Mouse (Mus musculus): Measurements from ENCODE around the gene Dclre1c. TPM values are rescaled to one million over a fixed set of nuclear protein-coding genes. Genes with fewer than 3 reads are reported as not detected.

Dclre1c gene
- polyA plus RNA-seq, 2 experiments = 7.3 to 10.5 TPM

GRCm38 (mm10) chr2:3407756-3408155 is 16.2 kb upstream of the Dclre1c start:
- no peak for ATAC-seq (ENCODE audit: low FRiP score, low read depth)
- H3K27me3 ChIP-seq (ENCODE audit: control insufficient read depth, insufficient read depth, low read length) = no peaks in the 10 kb centered on the region
- H3K27ac ChIP-seq (replicated peaks; ENCODE audit: low read depth, low read length) = no peak overlapping the region
- WGBS = 81% methylated on average over 7 of the region's 7 CpGs
- TF ChIP-seq POLR2A (IDR thresholded peaks at IDR 0.05; ENCODE audit: borderline replicate concordance, extremely low read depth, insufficient read depth, insufficient read length) = no peak
- H3K4me2 ChIP-seq (replicated peaks; ENCODE audit: low read depth, low read length, severe bottlenecking) = no peak overlapping the region
- no peak overlapping the region for H3K9ac ChIP-seq (ENCODE audit: low read depth, low read length, severe bottlenecking)
- no peaks in the 10 kb centered on the region for H3K9me3 ChIP-seq (ENCODE audit: control insufficient read depth, low read length)
- H3K4me1 ChIP-seq (ENCODE audit: control insufficient read depth, insufficient read depth, low read length) = no peaks in the 10 kb centered on the region
- no peak overlapping the region for H3K4me3 ChIP-seq (replicated peaks; ENCODE audit: low read length)
- DNase-seq (ENCODE audit: low spot score) = no peak
- no peaks in the 10 kb centered on the region for H3K36me3 ChIP-seq (ENCODE audit: control insufficient read depth, insufficient read depth, low read length)

GRCm38 (mm10) chr2:3414241-3414640 is 9.7 kb upstream of the Dclre1c start:
- no peak for TF ChIP-seq POLR2A (IDR thresholded peaks at IDR 0.05; ENCODE audit: borderline replicate concordance, extremely low read depth, insufficient read depth, insufficient read length)
- Histone ChIP-seq H3K4me2 (replicated peaks; ENCODE audit: low read depth, low read length, severe bottlenecking) (no peak overlapping the region), H3K9me3 (ENCODE audit: control insufficient read depth, low read length) (no peaks in the 10 kb centered on the region), H3K4me1 (ENCODE audit: control insufficient read depth, insufficient read depth, low read length) (no peaks in the 10 kb centered on the region), H3K9ac (ENCODE audit: low read depth, low read length, severe bottlenecking) (no peak overlapping the region), H3K4me3 (replicated peaks; ENCODE audit: low read length) (no peak overlapping the region), H3K27me3 (ENCODE audit: control insufficient read depth, insufficient read depth, low read length) (no peaks in the 10 kb centered on the region), H3K27ac (replicated peaks; ENCODE audit: low read depth, low read length) (no peak overlapping the region), H3K36me3 (ENCODE audit: control insufficient read depth, insufficient read depth, low read length) (no peaks in the 10 kb centered on the region)
- ATAC-seq (ENCODE audit: low FRiP score, low read depth) (no peak), DNase-seq (ENCODE audit: low spot score) (peak; percentile 66)
- WGBS = 35% methylated on average over 4 of the region's 4 CpGs

- H3K9ac ChIP-seq (ENCODE audit: low read depth, low read length, severe bottlenecking) = no peak overlapping the region
- ATAC-seq (ENCODE audit: low FRiP score, low read depth) (no peak), DNase-seq (ENCODE audit: low spot score) (no peak)
- 52% methylated on average over 1 of the region's 1 CpGs for WGBS
- H3K4me1 ChIP-seq (ENCODE audit: control insufficient read depth, insufficient read depth, low read length) = no peaks in the 10 kb centered on the region
- no peak overlapping the region for H3K4me2 ChIP-seq (replicated peaks; ENCODE audit: low read depth, low read length, severe bottlenecking)
- H3K36me3 ChIP-seq (ENCODE audit: control insufficient read depth, insufficient read depth, low read length) = no peaks in the 10 kb centered on the region
- no peaks in the 10 kb centered on the region for H3K27me3 ChIP-seq (ENCODE audit: control insufficient read depth, insufficient read depth, low read length)
- no peak overlapping the region for H3K27ac ChIP-seq (replicated peaks; ENCODE audit: low read depth, low read length)
- H3K4me3 ChIP-seq (replicated peaks; ENCODE audit: low read length) = no peak overlapping the region
- no peak for TF ChIP-seq POLR2A (IDR thresholded peaks at IDR 0.05; ENCODE audit: borderline replicate concordance, extremely low read depth, insufficient read depth, insufficient read length)
- H3K9me3 ChIP-seq (ENCODE audit: control insufficient read depth, low read length) = no peaks in the 10 kb centered on the region
Measured at GRCm38 (mm10) chr2:3415676-3416075, 8.3 kb upstream of the Dclre1c start.

GRCm38 (mm10) chr2:3418883-3419431 is 5.0 kb upstream of the Dclre1c start:
- H3K27ac ChIP-seq (replicated peaks; ENCODE audit: low read depth, low read length) = no peak overlapping the region

GRCm38 (mm10) chr2:3420157-3420556 is 3.8 kb upstream of the Dclre1c start:
- Histone ChIP-seq H3K4me2 (replicated peaks; ENCODE audit: low read depth, low read length, severe bottlenecking) (no peak overlapping the region), H3K4me3 (replicated peaks; ENCODE audit: low read length) (no peak overlapping the region), H3K4me1 (ENCODE audit: control insufficient read depth, insufficient read depth, low read length) (peaks cover 6% of the 10 kb centered on the region; the same call in 1 of the 2 replicates), H3K9me3 (ENCODE audit: control insufficient read depth, low read length) (no peaks in the 10 kb centered on the region), H3K27ac (replicated peaks; ENCODE audit: low read depth, low read length) (no peak overlapping the region), H3K27me3 (ENCODE audit: control insufficient read depth, insufficient read depth, low read length) (no peaks in the 10 kb centered on the region), H3K36me3 (ENCODE audit: control insufficient read depth, insufficient read depth, low read length) (no peaks in the 10 kb centered on the region), H3K9ac (ENCODE audit: low read depth, low read length, severe bottlenecking) (no peak overlapping the region)
- ATAC-seq (ENCODE audit: low FRiP score, low read depth) = no peak
- 71% methylated on average over 4 of the region's 4 CpGs for WGBS
- TF ChIP-seq POLR2A (IDR thresholded peaks at IDR 0.05; ENCODE audit: borderline replicate concordance, extremely low read depth, insufficient read depth, insufficient read length) = no peak
- no peak for DNase-seq (ENCODE audit: low spot score)

More at GRCm38 (mm10) chr2:3418883-3419431, 5.0 kb upstream of the Dclre1c start:
- WGBS = 2% methylated on average over 38 of the region's 38 CpGs
- H3K4me2 ChIP-seq (replicated peaks; ENCODE audit: low read depth, low read length, severe bottlenecking) = peak overlapping the region; percentile 70
- H3K9me3 ChIP-seq (ENCODE audit: control insufficient read depth, low read length) = no peaks in the 10 kb centered on the region
- no peaks in the 10 kb centered on the region for H3K4me1 ChIP-seq (ENCODE audit: control insufficient read depth, insufficient read depth, low read length)
- peak overlapping the region; percentile 46 for H3K9ac ChIP-seq (ENCODE audit: low read depth, low read length, severe bottlenecking)
- no peaks in the 10 kb centered on the region for H3K27me3 ChIP-seq (ENCODE audit: control insufficient read depth, insufficient read depth, low read length)
- no peaks in the 10 kb centered on the region for H3K36me3 ChIP-seq (ENCODE audit: control insufficient read depth, insufficient read depth, low read length)
- ATAC-seq (ENCODE audit: low FRiP score, low read depth) (peak; percentile 95), DNase-seq (ENCODE audit: low spot score) (peak; percentile 92)
- peak overlapping the region; percentile 45 for H3K4me3 ChIP-seq (replicated peaks; ENCODE audit: low read length)
- 0 out of 2 replicates have a peak, but pooled peaks have one; percentile 23 for TF ChIP-seq POLR2A (IDR thresholded peaks at IDR 0.05; ENCODE audit: borderline replicate concordance, extremely low read depth, insufficient read depth, insufficient read length)

Data from limb, embryonic 14.5 days (tissue).